Mouse (Mus musculus) embryonic facial prominence, embryonic 11.5 days (tissue): ENCODE data around the gene Iqsec1. TPM values are rescaled to one million over a fixed set of nuclear protein-coding genes. Genes with fewer than 3 reads are reported as not detected.

Experiments
- ATAC-seq: fragments of 200-750 bp; cut with Nextera tagmentation; replicated peaks from 2 replicates; pipeline ENCODE4 v1.8.0; 2017; ENCODE audit warnings: low read depth; ENCODE audit not compliant: insufficient number of reproducible peaks, low FRiP score, low TSS enrichment
- DNase-seq: peaks from one replicate; pipeline ENCODE4 v3.0.0-alpha.2; 2015; ENCODE audit warnings: low spot score
- H3K27ac ChIP-seq: fragments of 300-500 bp; sonication (generic); replicated peaks from 2 replicates; pipeline ENCODE4 v1.5.1; 2014; ENCODE audit warnings: mild to moderate bottlenecking, low read depth, low read length, control low read depth
- H3K27me3 ChIP-seq: fragments of 300-500 bp; sonication (generic); 2 replicates; pipeline ENCODE4 v1.6.1; 2014; ENCODE audit warnings: mild to moderate bottlenecking, low read length, moderate library complexity, mixed read lengths; ENCODE audit not compliant: control insufficient read depth, insufficient read depth
- H3K36me3 ChIP-seq: fragments of 300-500 bp; sonication (generic); replicated peaks from 2 replicates; pipeline ENCODE4 v1.6.1; 2014; ENCODE audit warnings: low read depth, mild to moderate bottlenecking, low read length, moderate library complexity, mixed read lengths; ENCODE audit not compliant: control insufficient read depth, insufficient read depth
- H3K4me1 ChIP-seq: fragments of 300-500 bp; sonication (generic); 2 replicates; pipeline ENCODE4 v1.6.1; 2014; ENCODE audit warnings: low read length, mixed read lengths; ENCODE audit not compliant: control insufficient read depth, insufficient read depth
- H3K4me2 ChIP-seq: fragments of 300-500 bp; sonication (generic); 2 replicates; pipeline ENCODE4 v1.6.1; 2014; ENCODE audit warnings: low read depth, mild to moderate bottlenecking, control low read depth, low read length, moderate library complexity
- H3K4me3 ChIP-seq: fragments of 300-500 bp; sonication (generic); 2 replicates; pipeline ENCODE4 v1.5.1; 2014; ENCODE audit warnings: low read depth, low read length, control low read depth
- H3K9ac ChIP-seq: fragments of 300-500 bp; sonication (generic); replicated peaks from 2 replicates; pipeline ENCODE4 v1.6.1; 2014; ENCODE audit warnings: mild to moderate bottlenecking, control low read depth, low read length
- H3K9me3 ChIP-seq: fragments of 300-500 bp; sonication (generic); replicated peaks from 2 replicates; pipeline ENCODE4 v1.6.1; 2016; ENCODE audit warnings: mild to moderate bottlenecking, low read length, inconsistent platforms, mixed read lengths; ENCODE audit not compliant: control insufficient read depth
- WGBS: fragments of 180-500 bp; shearing (Covaris S2); extraction: QIAGEN DNeasy Blood & Tissue Kit; methylation state at CpG from one replicate; pipeline ENCODE4 v1.1.7; 2014; 5-methylcytosine and 5-hydroxymethylcytosine counted together
- polyA plus RNA-seq: library from polyadenylated mRNA; unstranded; fragments of >200 nt; fragmentation: Nextera tagmentation; extraction: Ambion mirVana; gene quantifications from 2 replicates; pipeline ENCODE4 v1.2.1, GENCODE M21; 2014

Gene Iqsec1
- polyA plus RNA-seq, 1 experiment from 2014 or later: 6.1 TPM

- no peak for ATAC-seq
- H3K9me3 ChIP-seq: no peaks in the 10 kb centered on the region
- H3K27me3 ChIP-seq: no peaks in the 10 kb centered on the region
- H3K27ac ChIP-seq: no peak overlapping the region
- no peaks in the 10 kb centered on the region for H3K36me3 ChIP-seq
- no peak overlapping the region for H3K4me3 ChIP-seq
- no peak for DNase-seq
- H3K4me1 ChIP-seq: no peaks in the 10 kb centered on the region
- no peak overlapping the region for H3K9ac ChIP-seq
- WGBS: 87% methylated on average over 2 of the region's 2 CpGs
- H3K4me2 ChIP-seq: no peak overlapping the region
Observed at GRCm38 (mm10) chr6:90754093-90754492, 234.4 kb downstream of the Iqsec1 start.

- Histone ChIP-seq H3K4me2 (no peak overlapping the region), H3K4me3 (no peak overlapping the region), H3K27ac (no peak overlapping the region), H3K36me3 (no peaks in the 10 kb centered on the region), H3K9ac (no peak overlapping the region), H3K9me3 (no peaks in the 10 kb centered on the region), H3K4me1 (no peaks in the 10 kb centered on the region), H3K27me3 (no peaks in the 10 kb centered on the region)
- ATAC-seq: no peak
- DNase-seq: no peak
Observed at GRCm38 (mm10) chr6:90753656-90754055, 234.8 kb downstream of the Iqsec1 start.

GRCm38 (mm10) chr6:90751624-90752023 is 236.9 kb downstream of the Iqsec1 start:
- H3K4me3 ChIP-seq: no peak overlapping the region
- no peaks in the 10 kb centered on the region for H3K27me3 ChIP-seq
- no peaks in the 10 kb centered on the region for H3K36me3 ChIP-seq
- H3K4me2 ChIP-seq: no peak overlapping the region
- no peak overlapping the region for H3K9ac ChIP-seq
- DNase-seq: no peak
- no peak for ATAC-seq
- no peak overlapping the region for H3K27ac ChIP-seq
- 82% methylated on average over 3 of the region's 3 CpGs for WGBS
- no peaks in the 10 kb centered on the region for H3K4me1 ChIP-seq
- H3K9me3 ChIP-seq: no peaks in the 10 kb centered on the region

- ATAC-seq: no peak
- H3K27ac ChIP-seq: no peak overlapping the region
- 53% methylated on average over 2 of the region's 2 CpGs for WGBS
- H3K9me3 ChIP-seq: no peaks in the 10 kb centered on the region
- no peaks in the 10 kb centered on the region for H3K27me3 ChIP-seq
- no peak overlapping the region for H3K9ac ChIP-seq
- no peak for DNase-seq
- no peak overlapping the region for H3K4me3 ChIP-seq
- H3K4me1 ChIP-seq: no peaks in the 10 kb centered on the region
- no peak overlapping the region for H3K4me2 ChIP-seq
- no peaks in the 10 kb centered on the region for H3K36me3 ChIP-seq
Observed at GRCm38 (mm10) chr6:90750091-90750490, 238.4 kb downstream of the Iqsec1 start.

- H3K9ac ChIP-seq: no peak overlapping the region
- ATAC-seq: no peak
- no peak overlapping the region for H3K27ac ChIP-seq
- H3K4me2 ChIP-seq: no peak overlapping the region
- H3K27me3 ChIP-seq: no peaks in the 10 kb centered on the region
- H3K4me3 ChIP-seq: no peak overlapping the region
- no peaks in the 10 kb centered on the region for H3K36me3 ChIP-seq
- WGBS: 82% methylated on average over 4 of the region's 4 CpGs
- no peak for DNase-seq
- H3K4me1 ChIP-seq: no peaks in the 10 kb centered on the region
- no peaks in the 10 kb centered on the region for H3K9me3 ChIP-seq
Observed at GRCm38 (mm10) chr6:90749414-90749937, 239.0 kb downstream of the Iqsec1 start.

- no peaks in the 10 kb centered on the region for H3K27me3 ChIP-seq
- no peak overlapping the region for H3K27ac ChIP-seq
- ATAC-seq: no peak
- H3K36me3 ChIP-seq: no peaks in the 10 kb centered on the region
- H3K4me3 ChIP-seq: no peak overlapping the region
- no peaks in the 10 kb centered on the region for H3K4me1 ChIP-seq
- no peak for DNase-seq
- H3K9me3 ChIP-seq: no peaks in the 10 kb centered on the region
- no peak overlapping the region for H3K4me2 ChIP-seq
- H3K9ac ChIP-seq: no peak overlapping the region
Observed at GRCm38 (mm10) chr6:90748976-90749375, 239.5 kb downstream of the Iqsec1 start.

- Histone ChIP-seq H3K4me2 (no peak overlapping the region), H3K9me3 (no peaks in the 10 kb centered on the region), H3K4me1 (no peaks in the 10 kb centered on the region), H3K27ac (no peak overlapping the region), H3K27me3 (no peaks in the 10 kb centered on the region), H3K36me3 (no peaks in the 10 kb centered on the region), H3K9ac (no peak overlapping the region), H3K4me3 (no peak overlapping the region)
- WGBS: 59% methylated on average over 3 of the region's 3 CpGs
- DNase-seq (no peak), ATAC-seq (no peak)
Observed at GRCm38 (mm10) chr6:90746331-90746864, 242.1 kb downstream of the Iqsec1 start.

GRCm38 (mm10) chr6:90745401-90746198 is 242.9 kb downstream of the Iqsec1 start:
- Histone ChIP-seq H3K4me3 (no peak overlapping the region), H3K4me1 (no peaks in the 10 kb centered on the region), H3K27ac (no peak overlapping the region), H3K27me3 (no peaks in the 10 kb centered on the region), H3K9me3 (no peaks in the 10 kb centered on the region), H3K4me2 (no peak overlapping the region), H3K9ac (no peak overlapping the region), H3K36me3 (no peaks in the 10 kb centered on the region)
- 75% methylated on average over 3 of the region's 3 CpGs for WGBS
- ATAC-seq: no peak
- DNase-seq: no peak
